Mouse (Mus musculus): ENCODE data around the gene Trappc10.

Gene Trappc10

DNA sequence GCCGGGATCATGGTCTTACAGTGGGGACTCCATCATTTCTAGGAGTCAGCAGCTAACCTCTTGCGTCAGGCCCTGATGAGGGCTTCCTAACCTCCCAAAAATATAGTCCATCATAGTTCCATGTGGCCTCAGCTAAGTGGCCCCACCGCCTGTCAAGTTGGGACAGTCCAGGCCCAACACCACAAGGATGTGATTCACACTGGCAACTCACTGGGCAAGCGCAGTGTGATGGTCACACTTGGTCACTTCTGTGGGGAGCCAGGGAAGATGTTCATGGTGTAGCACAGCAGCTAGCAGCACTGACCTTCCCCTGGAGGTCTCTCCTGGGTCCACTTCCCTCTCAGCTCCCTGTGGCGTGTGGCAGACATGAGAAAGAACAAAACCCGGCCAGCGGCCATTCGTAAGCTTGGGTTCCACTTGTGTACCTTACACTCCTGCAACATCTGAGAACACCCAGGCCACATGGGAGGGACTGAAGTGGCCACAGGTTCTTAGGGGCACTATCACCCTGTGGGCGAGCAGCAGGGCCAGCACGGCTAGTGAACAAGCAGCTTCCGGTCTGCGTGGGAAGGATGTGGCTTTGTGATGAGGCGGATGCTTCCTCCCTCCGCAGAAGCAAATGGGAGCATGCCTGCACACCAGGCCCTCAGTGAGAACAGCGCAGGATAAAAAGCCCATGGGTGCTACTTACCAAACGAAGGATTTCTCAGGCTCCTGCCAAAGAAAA lies 83.9 kb downstream of the Trappc10 start:
- DNase-seq (ENCODE audit: low read depth, low spot score), result no peak

- DNase-seq (ENCODE audit: low read depth, low spot score), result peak; percentile 92
Measured at GRCm38 (mm10) chr10:78159906-78160305, 84.5 kb downstream of the Trappc10 start.

DNA sequence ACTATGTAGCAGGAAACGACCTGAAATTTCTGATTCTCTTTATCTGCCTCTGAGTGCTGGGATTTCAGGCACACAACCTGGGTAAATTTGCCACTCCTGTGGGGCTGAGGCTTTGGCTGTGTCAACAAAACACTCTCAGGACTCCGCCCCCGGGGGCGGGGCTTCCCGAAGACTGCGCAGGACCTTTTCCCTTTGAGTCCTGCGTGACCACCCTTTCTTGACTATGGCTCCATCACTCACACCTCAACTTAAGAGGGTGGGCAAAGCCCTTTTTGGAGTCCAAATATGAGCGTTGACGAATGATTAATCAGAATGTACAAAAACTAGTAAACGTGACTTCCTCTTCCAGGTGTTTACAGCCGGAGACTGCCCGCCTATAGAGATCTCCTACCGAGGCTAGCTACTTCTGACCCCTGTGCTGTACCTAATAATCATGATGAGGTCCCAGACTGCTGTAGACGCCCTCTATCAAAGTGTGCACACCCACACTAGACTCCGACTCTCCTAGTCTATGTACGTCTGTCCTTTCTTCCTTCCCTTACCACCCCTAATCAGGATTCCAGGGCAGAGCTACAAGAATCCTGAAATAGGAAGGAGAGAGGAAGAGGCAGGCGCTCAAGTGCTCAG lies 85.1 kb downstream of the Trappc10 start:
- DNase-seq (ENCODE audit: low read depth, low spot score), result peak; percentile 63

GRCm38 (mm10) chr10:78158041-78158440 lies 86.4 kb downstream of the Trappc10 start:
- no peak for DNase-seq (ENCODE audit: low read depth, low spot score)

DNA sequence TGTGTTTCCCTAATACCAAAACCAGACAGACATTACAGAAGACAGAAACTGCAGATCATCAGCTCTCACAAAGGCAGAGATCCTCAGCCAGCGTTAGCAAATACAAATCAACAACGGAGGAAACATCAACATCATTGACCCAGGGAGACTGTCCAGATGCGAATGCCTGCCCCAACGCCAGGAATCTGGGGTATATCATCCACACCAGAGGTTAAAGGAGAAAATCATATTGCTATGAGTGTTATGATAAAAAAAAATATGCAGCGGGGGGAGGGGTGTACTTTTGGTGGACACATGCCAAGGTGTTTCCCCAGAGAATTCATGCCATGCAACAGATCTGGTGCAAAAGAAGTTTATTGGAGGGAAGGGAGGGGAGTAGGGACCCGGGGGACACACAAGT lies 87.5 kb downstream of the Trappc10 start:
- no peak for DNase-seq (ENCODE audit: low read depth, low spot score)

GRCm38 (mm10) chr10:78148834-78149766 lies 95.3 kb downstream of the Trappc10 start:
- DNase-seq (ENCODE audit: low read depth, low spot score), result no peak

GRCm38 (mm10) chr10:78147908-78148441 lies 96.5 kb downstream of the Trappc10 start:
- DNase-seq (ENCODE audit: low read depth, low spot score), result no peak

GRCm38 (mm10) chr10:78143727-78144505 lies 100.5 kb downstream of the Trappc10 start:
- DNase-seq (ENCODE audit: low read depth, low spot score), result peak; percentile 87

DNA sequence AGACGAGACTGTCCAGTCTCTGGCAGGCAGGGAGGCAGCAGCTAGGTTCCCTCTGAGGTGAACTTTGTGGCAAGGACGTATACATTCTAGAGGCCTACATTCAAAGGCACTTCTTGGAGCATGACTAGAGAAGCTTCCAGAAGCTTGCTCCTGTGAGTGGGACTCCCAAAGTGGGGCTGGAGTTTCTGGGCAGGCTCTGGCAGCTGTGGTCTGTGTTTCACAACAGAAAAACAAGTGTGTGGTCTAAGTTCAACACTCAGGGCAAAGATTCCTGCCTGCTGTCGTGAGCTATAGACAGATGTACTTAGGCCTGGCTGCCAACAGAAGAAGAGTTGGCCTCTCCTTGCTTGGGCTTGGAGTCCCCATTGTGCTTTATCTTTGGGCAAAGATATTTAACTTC lies 103.6 kb downstream of the Trappc10 start:
- DNase-seq (ENCODE audit: low read depth, low spot score), result no peak

- no peak for DNase-seq (ENCODE audit: low read depth, low spot score)
Measured at GRCm38 (mm10) chr10:78140251-78140600, 104.2 kb downstream of the Trappc10 start.

DNA sequence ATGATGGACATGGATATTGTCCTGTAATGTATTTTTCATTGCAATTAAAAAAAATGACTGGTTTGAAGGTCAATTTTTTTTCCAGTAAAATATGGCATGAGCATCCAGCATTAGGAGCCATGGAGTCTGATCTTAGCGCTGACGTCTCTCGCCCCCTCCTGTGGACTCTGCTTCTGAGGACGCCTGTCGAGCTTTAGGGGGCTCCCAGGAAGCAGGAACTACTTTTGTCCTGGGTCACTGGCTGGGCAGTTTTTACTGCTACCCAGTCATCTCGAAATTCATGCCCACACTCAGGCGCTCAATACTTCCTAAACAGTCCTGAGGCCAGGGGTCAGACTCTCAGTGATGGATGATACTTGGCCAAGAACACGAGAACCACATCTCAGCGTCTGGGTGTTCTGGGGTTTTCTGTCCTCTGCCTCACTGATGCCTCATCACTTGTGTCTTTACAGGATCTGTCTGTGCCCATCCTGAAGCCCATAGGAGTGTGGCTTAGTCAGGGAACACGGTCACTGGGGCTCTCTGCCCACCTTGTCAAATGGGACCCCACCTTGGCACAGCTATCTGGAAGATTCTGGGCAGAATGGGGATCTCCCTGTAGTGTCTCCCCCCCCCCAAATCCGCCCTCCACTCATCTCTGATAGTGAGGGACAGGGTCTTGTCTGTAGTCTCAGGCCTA lies 104.7 kb downstream of the Trappc10 start:
- DNase-seq (ENCODE audit: low read depth, low spot score), result no peak

GRCm38 (mm10) chr10:78138812-78139523 lies 105.5 kb downstream of the Trappc10 start:
- DNase-seq (ENCODE audit: low read depth, low spot score), result peak; percentile 35

GRCm38 (mm10) chr10:78137191-78137590 lies 107.2 kb downstream of the Trappc10 start:
- DNase-seq (ENCODE audit: low read depth, low spot score), result no peak
